Mouse (Mus musculus) spleen, adult 2 months (tissue): ENCODE measurements around the gene Rab33a.

Experiments
- CTCF ChIP-seq: fragments of 200-500 bp; IDR thresholded peaks from 2 replicates; pipeline ENCODE4 v1.5.1; 2011; ENCODE audit warnings: mild to moderate bottlenecking, inconsistent platforms; ENCODE audit not compliant: insufficient read depth, insufficient read length, insufficient replicate concordance; ENCODE audit errors: extremely low read depth
- POLR2A ChIP-seq: fragments of 200-500 bp; IDR thresholded peaks from 2 replicates; pipeline ENCODE4 v1.6.1; 2011; ENCODE audit warnings: low read depth, low read length, inconsistent platforms

GRCm38 (mm10) chrX:48519549-48520085, 532 bp downstream of the Rab33a start:
- no peak for TF ChIP-seq CTCF
- no peak for TF ChIP-seq POLR2A
